Mouse (Mus musculus) embryonic facial prominence, embryonic 11.5 days (tissue): ENCODE results near the gene Enthd1. TPM values are rescaled to one million over a fixed set of nuclear protein-coding genes. Genes with fewer than 3 reads are reported as not detected.

Source experiments
- polyA plus RNA-seq: library from polyadenylated mRNA; unstranded; fragments of >200 nt; fragmentation: Nextera tagmentation; extraction: Ambion mirVana; gene quantifications from 2 replicates; pipeline ENCODE4 v1.2.1, GENCODE M21; 2014

Gene Enthd1
- polyA plus RNA-seq, 1 experiment from 2014 or later: not detected

Other genes starting within 250 kb of the Enthd1 start
- 3.5 and 3.6 TPM in 2 replicates for gene Grap2, start 7.4 kb upstream of the Enthd1 start, polyA plus RNA-seq
- gene Fam83f, start 106.7 kb upstream of the Enthd1 start, polyA plus RNA-seq: 1.3 and 1.8 TPM in 2 replicates
- 11.5 and 11.8 TPM in 2 replicates for gene Tnrc6b, start 146.2 kb upstream of the Enthd1 start, polyA plus RNA-seq